Mouse (Mus musculus) naive thymus-derived CD4-positive, alpha-beta T cell, adult 2 months (primary cell): ENCODE results near the gene Med22.
"Not testable (repeated sequence)": the region's sequence is repeated elsewhere in the genome, so short reads cannot be mapped to it uniquely, and the experiment has no call there.

Source experiments
- DNase-seq: peaks from one replicate; pipeline ENCODE4 v3.0.0-alpha.2; 2011; ENCODE audit warnings: low read depth

The Med22 gene

GRCm38 (mm10) chr2:26915927-26916728 lies 5.7 kb upstream of the Med22 start, which contains the start of the genes Surf2 and Surf1:
Gene Surf2, plus strand, starts transcription at chr2:26916367.
Gene Surf1, minus strand, starts transcription at chr2:26916530.
- peak; percentile 87 for DNase-seq

- no peak for DNase-seq
Observed at GRCm38 (mm10) chr2:26914148-26914941, 3.9 kb upstream of the Med22 start.

- DNase-seq: no peak
Observed at GRCm38 (mm10) chr2:26913416-26914147, 3.1 kb upstream of the Med22 start.

GRCm38 (mm10) chr2:26912253-26912770 lies 1.8 kb upstream of the Med22 start:
- no peak for DNase-seq

- DNase-seq: no peak
Observed at GRCm38 (mm10) chr2:26910994-26911765, 703 bp upstream of the Med22 start.

GRCm38 (mm10) chr2:26909387-26909784 lies 1.1 kb downstream of the Med22 start:
- no peak for DNase-seq

- no peak for DNase-seq
Observed at GRCm38 (mm10) chr2:26908710-26909386, 1.6 kb downstream of the Med22 start.

- DNase-seq: peak; percentile 64
Observed at GRCm38 (mm10) chr2:26907109-26907508, 3.4 kb downstream of the Med22 start.

- no peak for DNase-seq
Observed at GRCm38 (mm10) chr2:26906431-26906830, 4.0 kb downstream of the Med22 start.

- no peak for DNase-seq
Observed at GRCm38 (mm10) chr2:26905936-26906335, 4.5 kb downstream of the Med22 start.

- no peak for DNase-seq
Observed at GRCm38 (mm10) chr2:26903311-26903710, 7.2 kb downstream of the Med22 start.

- peak; percentile 97 for DNase-seq
Observed at GRCm38 (mm10) chr2:26902467-26903220, 7.8 kb downstream of the Med22 start, which contains the start of gene Surf6. Gene Surf6, minus strand, starts transcription at chr2:26902879.

GRCm38 (mm10) chr2:26901834-26902400 lies 8.6 kb downstream of the Med22 start:
- DNase-seq: no peak

GRCm38 (mm10) chr2:26900731-26901130 lies 9.7 kb downstream of the Med22 start:
- no peak for DNase-seq

GRCm38 (mm10) chr2:26895898-26896297 lies 14.6 kb downstream of the Med22 start:
- DNase-seq: peak; percentile 14

GRCm38 (mm10) chr2:26886170-26886569 lies 24.3 kb downstream of the Med22 start:
- not testable (repeated sequence) for DNase-seq

GRCm38 (mm10) chr2:26885541-26885940 lies 24.9 kb downstream of the Med22 start:
- not testable (repeated sequence) for DNase-seq

- no peak for DNase-seq
Observed at GRCm38 (mm10) chr2:26878571-26878970, 31.9 kb downstream of the Med22 start.

GRCm38 (mm10) chr2:26870666-26871065 lies 39.8 kb downstream of the Med22 start:
- DNase-seq: no peak
